Mouse (Mus musculus) brown adipose tissue, adult 24 weeks (tissue): ENCODE measurements around the gene P2ry10. TPM values are rescaled to one million over a fixed set of nuclear protein-coding genes. Genes with fewer than 3 reads are reported as not detected.
A peak's percentile ranks its signal among the peaks of the same experiment; 100 is the strongest.

Source experiments
- H3K27ac ChIP-seq: fragments of 200-500 bp; replicated peaks from 2 replicates; pipeline ENCODE4 v1.5.1; 2012; ENCODE audit warnings: low read depth, mild to moderate bottlenecking, low read length
- H3K4me1 ChIP-seq: fragments of 200-500 bp; 2 replicates; pipeline ENCODE4 v1.6.1; 2012; ENCODE audit warnings: low read length, mixed read lengths; ENCODE audit not compliant: control insufficient read depth, insufficient read depth, insufficient read length
- H3K4me3 ChIP-seq: fragments of 200-500 bp; 2 replicates; pipeline ENCODE4 v1.5.1; 2012; ENCODE audit warnings: low read depth, mild to moderate bottlenecking, low read length, moderate library complexity; ENCODE audit not compliant: insufficient read depth
- polyA plus RNA-seq: library from polyadenylated mRNA; stranded (reverse); fragments of >200 nt; gene quantifications from 2 replicates; pipeline ENCODE4 v1.2.4, GENCODE M21; 2012; ENCODE audit not compliant: missing spikeins, insufficient read depth, insufficient read length

P2ry10 gene
- polyA plus RNA-seq, 1 experiment: not detected

DNA sequence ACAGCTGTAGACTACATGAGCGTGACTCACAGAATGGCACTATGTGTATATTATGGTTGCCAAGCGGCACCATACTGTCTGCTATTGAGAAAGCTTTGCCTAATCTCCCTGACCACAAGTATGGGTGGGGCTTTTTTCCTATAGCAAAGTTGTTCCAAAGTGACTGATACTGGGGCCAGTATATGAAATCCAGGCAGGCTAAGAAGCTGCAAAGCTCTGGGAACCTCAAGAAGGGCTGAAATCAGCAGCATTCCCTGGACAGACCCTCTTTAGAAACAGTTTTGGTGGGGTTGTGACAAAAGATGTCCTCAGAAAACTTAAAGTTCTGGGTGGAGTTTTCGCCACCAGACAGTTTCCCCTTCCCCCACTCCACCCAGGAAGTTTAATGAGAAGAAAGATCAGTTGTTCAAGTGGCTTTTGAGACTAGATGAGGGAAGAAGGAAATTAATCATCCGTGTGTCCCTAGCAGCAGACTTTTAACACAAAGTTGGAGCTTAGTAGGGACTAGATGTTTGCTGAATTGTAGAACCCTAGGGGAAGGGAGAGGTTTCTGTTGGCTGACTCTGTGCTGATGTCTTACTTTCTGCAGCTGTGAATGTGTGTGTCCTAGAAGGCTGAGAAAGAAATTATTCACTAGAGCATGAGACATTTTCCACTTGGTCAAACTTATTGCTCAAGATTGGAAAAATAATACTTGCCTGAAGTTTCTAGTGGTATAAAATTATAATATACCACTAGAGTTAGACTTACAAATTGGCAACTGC is 62.6 kb downstream of the P2ry10 start:
- Histone ChIP-seq H3K4me3 (peak overlapping the region; percentile 56), H3K27ac (peak overlapping the region; percentile 78), H3K4me1 (no peaks in the 10 kb centered on the region)

Other genes with a start within 250 kb of the P2ry10 start
- gene Rtl3, start 247.8 kb upstream of the P2ry10 start, polyA plus RNA-seq: not detected in 2 replicates
- 1.4 and 2.3 TPM in 2 replicates for gene Lpar4, start 167.9 kb upstream of the P2ry10 start, polyA plus RNA-seq
- not detected in 2 replicates for gene P2ry10b, start 60.4 kb downstream of the P2ry10 start, polyA plus RNA-seq
- gene Gpr174, start 167.4 kb downstream of the P2ry10 start, polyA plus RNA-seq: not detected in 2 replicates